Mouse (Mus musculus): Measurements from ENCODE around the gene Fam219b. TPM values are rescaled to one million over a fixed set of nuclear protein-coding genes. Genes with fewer than 3 reads are reported as not detected.

The Fam219b gene
- polyA plus RNA-seq, 1 experiment from 2014 or later = 16.0 TPM

DNA sequence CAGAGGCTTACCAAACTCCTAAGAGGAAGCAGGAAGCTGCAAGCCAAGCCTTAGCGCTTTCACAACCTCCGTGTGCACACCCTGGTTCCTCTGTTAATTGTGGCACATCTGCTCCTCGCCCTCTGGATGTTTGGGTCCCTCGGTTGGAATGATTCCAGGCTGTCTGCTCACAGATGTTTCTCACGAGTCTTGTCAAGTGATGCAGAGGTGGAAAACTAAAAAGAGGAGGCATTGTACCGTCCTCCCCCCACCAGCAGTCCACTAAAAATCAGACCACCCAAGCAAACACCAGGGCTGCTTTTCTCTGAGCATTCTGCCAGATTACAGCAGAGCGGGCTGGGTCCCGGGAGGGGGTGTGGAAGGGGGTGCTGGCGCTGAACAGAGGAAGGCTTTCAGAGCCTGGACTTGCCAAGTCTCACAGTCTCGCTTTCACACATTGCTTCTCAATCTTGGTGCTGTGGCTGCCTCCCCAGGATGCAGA, 28.5 kb downstream of the Fam219b start:
- no peak overlapping the region for H3K27ac ChIP-seq (ENCODE audit: low read depth, low read length)
- H3K9ac ChIP-seq (ENCODE audit: low read length) = no peak overlapping the region

DNA sequence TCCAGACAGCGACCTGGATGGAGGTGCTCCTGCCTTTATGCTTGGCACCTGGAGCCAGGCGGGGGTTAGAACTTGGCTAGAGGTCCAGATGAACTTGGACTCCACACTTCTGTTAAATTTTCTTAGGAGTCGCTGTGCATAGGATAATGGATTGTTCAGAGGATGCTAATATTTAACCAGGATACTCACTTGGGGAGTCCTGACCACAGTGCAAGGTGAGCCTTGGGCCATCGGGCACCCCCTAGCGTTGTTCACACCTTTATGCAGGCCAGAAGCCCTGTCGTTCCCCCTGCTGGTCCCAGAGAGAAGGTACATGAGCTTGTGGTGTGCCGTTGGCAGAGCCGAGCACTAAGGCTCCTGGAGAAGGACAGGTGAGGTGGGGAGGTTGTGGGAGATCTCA, 29.5 kb downstream of the Fam219b start:
- Histone ChIP-seq H3K4me2 (no peak overlapping the region), H3K9me3 (ENCODE audit: control insufficient read depth, low read length) (no peaks in the 10 kb centered on the region), H3K9ac (ENCODE audit: low read length) (no peak overlapping the region), H3K27ac (ENCODE audit: low read depth, low read length) (no peak overlapping the region), H3K27me3 (ENCODE audit: control insufficient read depth, insufficient read depth, low read length) (no peaks in the 10 kb centered on the region), H3K4me3 (ENCODE audit: low read depth, low read length) (no peak overlapping the region), H3K4me1 (ENCODE audit: control insufficient read depth, insufficient read depth, low read length) (peaks cover 2% of the 10 kb centered on the region), H3K36me3 (ENCODE audit: control insufficient read depth, insufficient read depth, low read length) (peaks cover 8% of the 10 kb centered on the region; the same call in 1 of the 2 replicates)
- WGBS = 58% methylated on average over 8 of the region's 8 CpGs
- ATAC-seq (ENCODE audit: low FRiP score) (no peak), DNase-seq (ENCODE audit: low spot score, missing footprints) (no peak)

More for the DNA sequence above, 28.5 kb downstream of the Fam219b start:
- no peak for DNase-seq (ENCODE audit: low spot score, missing footprints)
- Histone ChIP-seq H3K4me3 (ENCODE audit: low read depth, low read length) (no peak overlapping the region), H3K27me3 (ENCODE audit: control insufficient read depth, insufficient read depth, low read length) (no peaks in the 10 kb centered on the region), H3K4me2 (no peak overlapping the region), H3K9me3 (ENCODE audit: control insufficient read depth, low read length) (no peaks in the 10 kb centered on the region), H3K36me3 (ENCODE audit: control insufficient read depth, insufficient read depth, low read length) (peaks cover 8% of the 10 kb centered on the region; the same call in 1 of the 2 replicates), H3K4me1 (ENCODE audit: control insufficient read depth, insufficient read depth, low read length) (peaks cover 8% of the 10 kb centered on the region)
- no peak for ATAC-seq (ENCODE audit: low FRiP score)
- WGBS = 70% methylated on average over 10 of the region's 10 CpGs

DNA sequence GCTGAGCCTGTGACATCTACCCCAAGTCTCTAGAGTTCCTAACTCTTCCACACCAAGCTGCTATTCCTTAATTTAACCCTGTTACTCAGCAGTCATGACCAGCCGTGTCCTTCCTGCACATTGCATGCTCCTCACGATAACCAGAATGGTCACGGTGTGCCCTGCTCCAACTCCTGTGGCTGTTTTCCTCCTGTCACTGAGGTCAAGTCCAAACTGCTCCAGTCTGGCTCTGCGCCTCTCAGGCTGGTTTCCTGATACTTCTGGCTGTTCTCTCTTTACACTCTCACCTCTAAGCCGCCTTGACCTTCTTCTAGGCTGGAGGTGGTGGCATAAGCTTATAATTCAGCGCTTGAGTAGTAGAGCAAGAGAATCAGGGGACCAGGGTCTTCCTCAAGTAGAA, 31.2 kb downstream of the Fam219b start:
- Histone ChIP-seq H3K9me3 (ENCODE audit: control insufficient read depth, low read length) (no peaks in the 10 kb centered on the region), H3K4me2 (no peak overlapping the region), H3K9ac (ENCODE audit: low read length) (no peak overlapping the region), H3K27me3 (ENCODE audit: control insufficient read depth, insufficient read depth, low read length) (no peaks in the 10 kb centered on the region), H3K4me3 (ENCODE audit: low read depth, low read length) (no peak overlapping the region), H3K4me1 (ENCODE audit: control insufficient read depth, insufficient read depth, low read length) (no peaks in the 10 kb centered on the region), H3K27ac (ENCODE audit: low read depth, low read length) (no peak overlapping the region), H3K36me3 (ENCODE audit: control insufficient read depth, insufficient read depth, low read length) (peaks cover 8% of the 10 kb centered on the region; the same call in 1 of the 2 replicates)
- ATAC-seq (ENCODE audit: low FRiP score) (no peak), DNase-seq (ENCODE audit: low spot score, missing footprints) (no peak)
- WGBS = 94% methylated on average over 6 of the region's 6 CpGs

DNA sequence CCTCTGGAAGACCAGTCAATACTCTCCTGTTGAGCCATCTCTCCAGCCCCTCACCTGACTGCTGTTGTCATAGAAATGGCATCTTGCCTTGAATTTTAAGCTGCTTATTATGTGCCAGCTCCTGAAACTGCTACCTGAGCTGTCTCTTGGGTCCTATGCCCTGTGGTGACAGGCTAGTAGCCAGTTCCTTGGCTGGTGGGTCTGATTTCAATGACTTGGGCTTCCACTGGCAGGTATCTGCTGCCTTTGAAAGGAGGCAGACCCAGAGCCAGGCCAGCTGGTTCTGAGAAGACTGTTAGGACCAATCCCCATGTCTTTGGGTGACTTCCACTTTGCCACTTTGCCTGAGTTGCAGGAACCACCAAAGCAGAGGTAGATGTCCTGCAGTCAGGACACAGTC, 37.1 kb downstream of the Fam219b start:
- peaks cover 10% of the 10 kb centered on the region; the same call in 1 of the 2 replicates for H3K36me3 ChIP-seq (ENCODE audit: control insufficient read depth, insufficient read depth, low read length)
- ATAC-seq (ENCODE audit: low FRiP score) = no peak

DNA sequence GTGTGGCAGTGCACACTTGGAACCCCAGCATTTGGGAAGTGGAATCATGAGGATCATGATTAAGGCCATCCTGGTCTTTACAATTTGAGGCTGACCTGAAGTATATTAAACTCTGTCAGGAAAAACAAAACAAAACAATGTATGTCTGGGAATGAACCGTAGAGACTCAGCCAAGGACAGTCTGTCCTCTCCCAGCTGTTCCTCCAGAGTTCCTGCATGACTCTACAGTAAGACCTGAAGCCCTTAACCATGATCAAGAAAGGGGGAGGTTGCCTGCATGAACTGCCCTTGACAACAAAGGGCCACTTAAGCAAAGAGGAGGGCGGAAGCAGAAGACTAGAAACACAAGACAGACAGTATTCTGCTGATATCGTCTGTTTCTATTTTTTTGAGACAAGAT, 38.2 kb downstream of the Fam219b start:
- peaks cover 9% of the 10 kb centered on the region; the same call in 1 of the 2 replicates for H3K36me3 ChIP-seq (ENCODE audit: control insufficient read depth, insufficient read depth, low read length)
- no peaks in the 10 kb centered on the region for H3K4me1 ChIP-seq (ENCODE audit: control insufficient read depth, insufficient read depth, low read length)
- WGBS = 84% methylated on average over 3 of the region's 3 CpGs
- no peak overlapping the region for H3K4me2 ChIP-seq
- H3K9me3 ChIP-seq (ENCODE audit: control insufficient read depth, low read length) = no peaks in the 10 kb centered on the region
- no peak overlapping the region for H3K27ac ChIP-seq (ENCODE audit: low read depth, low read length)
- no peaks in the 10 kb centered on the region for H3K27me3 ChIP-seq (ENCODE audit: control insufficient read depth, insufficient read depth, low read length)
- no peak overlapping the region for H3K9ac ChIP-seq (ENCODE audit: low read length)
- H3K4me3 ChIP-seq (ENCODE audit: low read depth, low read length) = no peak overlapping the region
- ATAC-seq (ENCODE audit: low FRiP score) = no peak
- DNase-seq (ENCODE audit: low spot score, missing footprints) = no peak

More for the DNA sequence above, 37.1 kb downstream of the Fam219b start:
- no peaks in the 10 kb centered on the region for H3K27me3 ChIP-seq (ENCODE audit: control insufficient read depth, insufficient read depth, low read length)
- no peak overlapping the region for H3K27ac ChIP-seq (ENCODE audit: low read depth, low read length)
- H3K9ac ChIP-seq (ENCODE audit: low read length) = no peak overlapping the region
- no peak overlapping the region for H3K4me3 ChIP-seq (ENCODE audit: low read depth, low read length)
- DNase-seq (ENCODE audit: low spot score, missing footprints) = no peak
- no peaks in the 10 kb centered on the region for H3K9me3 ChIP-seq (ENCODE audit: control insufficient read depth, low read length)
- no peaks in the 10 kb centered on the region for H3K4me1 ChIP-seq (ENCODE audit: control insufficient read depth, insufficient read depth, low read length)
- H3K4me2 ChIP-seq = no peak overlapping the region

DNA sequence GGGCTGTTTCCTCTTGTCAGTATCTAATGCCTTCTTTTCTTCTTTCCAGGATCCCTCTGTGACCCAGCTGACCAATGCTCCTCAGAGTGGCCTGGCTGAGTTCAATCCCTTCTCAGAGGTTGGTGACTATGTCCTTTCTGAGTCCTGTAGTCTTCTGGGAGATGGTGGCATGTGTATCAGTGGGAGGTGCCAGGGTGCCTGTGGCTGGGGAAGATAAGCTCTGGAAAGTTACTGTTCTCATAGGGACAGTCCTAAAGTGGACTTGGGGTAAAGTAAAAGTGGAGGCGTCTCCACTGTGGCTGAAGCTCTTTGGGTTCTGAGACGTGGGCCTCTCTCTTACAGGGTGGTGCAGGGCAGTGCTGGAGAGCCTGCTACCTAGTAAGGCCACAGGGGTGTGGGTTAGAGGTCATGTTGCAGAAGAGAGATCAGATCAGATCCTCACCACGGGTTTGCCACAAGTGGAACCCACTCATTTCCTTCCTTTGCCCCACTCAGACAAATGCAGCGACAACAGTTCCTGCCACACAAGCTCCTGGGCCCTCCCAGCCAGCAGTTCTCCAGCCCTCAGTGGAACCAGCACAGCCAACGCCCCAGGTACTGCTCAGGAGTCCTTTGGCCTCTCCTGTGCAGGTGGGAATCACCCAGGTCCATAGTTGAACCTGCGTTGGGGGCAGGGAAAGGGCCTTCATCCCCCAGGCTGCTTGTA, 40.0 kb downstream of the Fam219b start:
- H3K9ac ChIP-seq (ENCODE audit: low read length) = no peak overlapping the region
- 86% methylated on average over 6 of the region's 6 CpGs for WGBS
- H3K9me3 ChIP-seq (ENCODE audit: control insufficient read depth, low read length) = no peaks in the 10 kb centered on the region
- no peak overlapping the region for H3K27ac ChIP-seq (ENCODE audit: low read depth, low read length)
- DNase-seq (ENCODE audit: low spot score, missing footprints) (no peak), ATAC-seq (ENCODE audit: low FRiP score) (no peak)
- no peaks in the 10 kb centered on the region for H3K27me3 ChIP-seq (ENCODE audit: control insufficient read depth, insufficient read depth, low read length)
- H3K4me3 ChIP-seq (ENCODE audit: low read depth, low read length) = no peak overlapping the region
- H3K4me2 ChIP-seq = no peak overlapping the region
- no peaks in the 10 kb centered on the region for H3K4me1 ChIP-seq (ENCODE audit: control insufficient read depth, insufficient read depth, low read length)
- peaks cover 15% of the 10 kb centered on the region; the same call in 1 of the 2 replicates for H3K36me3 ChIP-seq (ENCODE audit: control insufficient read depth, insufficient read depth, low read length)

DNA sequence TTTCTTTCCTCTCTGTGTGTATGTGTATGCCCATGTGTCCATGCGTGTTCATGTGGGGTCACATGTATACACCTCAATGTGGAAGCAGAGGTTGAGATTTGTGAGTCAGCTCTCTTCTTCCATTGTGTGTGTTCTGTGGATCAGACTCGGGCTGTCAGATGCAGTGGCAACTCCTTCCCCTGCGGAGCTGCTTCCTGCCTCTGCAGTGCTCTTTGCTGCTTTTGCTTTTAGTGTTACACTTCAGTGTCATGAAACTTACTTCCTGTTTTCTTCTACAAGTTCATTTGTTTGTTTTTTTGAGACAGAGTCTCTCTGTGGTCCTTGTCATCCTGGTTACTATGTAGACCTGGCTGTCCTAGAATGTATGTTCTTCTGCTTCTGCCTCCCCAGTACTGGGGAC, 47.7 kb downstream of the Fam219b start:
- Histone ChIP-seq H3K4me3 (ENCODE audit: low read depth, low read length) (no peak overlapping the region), H3K4me1 (ENCODE audit: control insufficient read depth, insufficient read depth, low read length) (peaks cover 7% of the 10 kb centered on the region), H3K9me3 (ENCODE audit: control insufficient read depth, low read length) (no peaks in the 10 kb centered on the region), H3K36me3 (ENCODE audit: control insufficient read depth, insufficient read depth, low read length) (peaks cover 16% of the 10 kb centered on the region), H3K27me3 (ENCODE audit: control insufficient read depth, insufficient read depth, low read length) (no peaks in the 10 kb centered on the region), H3K9ac (ENCODE audit: low read length) (no peak overlapping the region), H3K27ac (ENCODE audit: low read depth, low read length) (no peak overlapping the region), H3K4me2 (no peak overlapping the region)
- ATAC-seq (ENCODE audit: low FRiP score) = no peak
- no peak for DNase-seq (ENCODE audit: low spot score, missing footprints)
- 88% methylated on average over 3 of the region's 3 CpGs for WGBS

DNA sequence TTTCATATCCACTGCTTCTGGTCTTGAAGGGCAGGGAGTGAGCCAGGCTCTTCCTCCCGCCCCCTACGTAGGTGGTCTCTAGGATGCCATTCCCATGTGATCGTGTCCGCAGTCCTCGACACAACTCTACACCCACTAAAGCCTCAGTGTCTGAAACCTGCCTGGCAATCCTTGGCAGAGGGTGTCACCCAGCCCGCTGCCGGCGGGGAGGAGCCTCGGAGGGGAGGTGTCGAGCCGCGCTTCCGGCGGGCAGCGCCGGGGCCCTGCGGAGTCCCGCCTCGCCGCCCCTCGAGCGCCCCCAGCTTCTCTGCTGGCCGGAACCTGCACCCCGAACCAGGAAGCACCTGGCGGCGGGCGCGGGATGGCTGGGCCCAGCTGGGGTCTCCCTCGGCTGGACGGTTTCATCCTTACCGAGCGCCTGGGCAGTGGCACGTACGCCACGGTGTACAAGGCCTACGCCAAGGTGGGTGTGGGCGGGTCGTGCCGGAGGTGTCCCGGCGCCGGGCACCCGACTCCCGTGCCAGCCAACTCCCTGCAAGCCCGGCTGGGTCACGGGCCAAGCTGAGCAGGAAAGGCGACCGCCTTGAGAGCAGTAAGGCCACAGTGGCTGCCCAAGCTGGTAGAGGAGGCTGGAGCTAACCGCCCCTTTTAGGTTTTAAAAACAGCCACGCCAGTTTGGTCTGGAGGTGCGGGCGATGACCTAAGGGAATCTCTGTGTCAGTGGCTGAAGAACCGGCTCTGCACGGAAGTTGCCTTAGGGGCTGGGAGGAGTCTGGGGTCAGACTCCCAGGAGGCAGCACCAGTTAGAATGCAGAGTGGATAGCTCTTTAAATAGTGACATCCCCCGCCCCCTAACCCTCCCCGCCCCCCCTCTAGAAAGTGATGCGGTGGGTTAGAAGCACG, 52.1 kb downstream of the Fam219b start, which contains the start of gene Ulk3:
Gene Ulk3 (plus strand): TSS at position 229 of the 903 bp plus-strand sequence.
- under 1% methylated on average over 58 of the region's 58 CpGs for WGBS
- Histone ChIP-seq H3K27me3 (ENCODE audit: control insufficient read depth, insufficient read depth, low read length) (no peaks in the 10 kb centered on the region), H3K9ac (ENCODE audit: low read length) (peak within 1 kb of the TSS; percentile 68), H3K36me3 (ENCODE audit: control insufficient read depth, insufficient read depth, low read length) (peaks cover 3% of the 10 kb centered on the region), H3K9me3 (ENCODE audit: control insufficient read depth, low read length) (no peaks in the 10 kb centered on the region), H3K4me1 (ENCODE audit: control insufficient read depth, insufficient read depth, low read length) (peaks cover 11% of the 10 kb centered on the region), H3K4me2 (peak within 1 kb of the TSS; percentile 96), H3K27ac (ENCODE audit: low read depth, low read length) (peak within 1 kb of the TSS; percentile 47; the same call in 1 of the 2 replicates), H3K4me3 (ENCODE audit: low read depth, low read length) (peak within 1 kb of the TSS; percentile 61)
- ATAC-seq (ENCODE audit: low FRiP score) (peak; percentile 80), DNase-seq (ENCODE audit: low spot score, missing footprints) (peak; percentile 94)

DNA sequence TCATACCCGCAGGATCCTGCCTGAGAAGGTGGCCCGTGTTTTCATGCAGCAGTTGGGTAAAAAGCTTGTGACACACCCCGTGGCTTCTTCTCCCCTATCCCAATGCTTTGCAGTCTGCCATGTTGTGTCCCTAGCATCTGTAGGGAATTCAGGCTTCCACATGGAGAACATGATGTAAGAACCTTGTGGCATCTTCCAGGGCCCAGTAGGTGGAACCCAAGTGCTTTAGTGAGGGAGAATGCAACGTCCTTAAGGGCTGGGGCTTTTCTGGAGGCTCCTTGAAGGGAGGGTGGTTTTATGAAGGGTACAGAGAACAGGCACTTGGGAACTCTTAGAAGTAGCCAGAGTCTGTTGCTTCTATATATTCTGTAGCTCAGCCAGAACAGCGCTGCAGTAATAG, 53.4 kb downstream of the Fam219b start:
- H3K4me3 ChIP-seq (ENCODE audit: low read depth, low read length) = no peak overlapping the region
- H3K9ac ChIP-seq (ENCODE audit: low read length) = no peak overlapping the region
- peaks cover 3% of the 10 kb centered on the region for H3K36me3 ChIP-seq (ENCODE audit: control insufficient read depth, insufficient read depth, low read length)
- H3K9me3 ChIP-seq (ENCODE audit: control insufficient read depth, low read length) = no peaks in the 10 kb centered on the region
- no peak overlapping the region for H3K4me2 ChIP-seq
- no peak overlapping the region for H3K27ac ChIP-seq (ENCODE audit: low read depth, low read length)
- peaks cover 11% of the 10 kb centered on the region for H3K4me1 ChIP-seq (ENCODE audit: control insufficient read depth, insufficient read depth, low read length)
- DNase-seq (ENCODE audit: low spot score, missing footprints) = no peak
- no peak for ATAC-seq (ENCODE audit: low FRiP score)
- H3K27me3 ChIP-seq (ENCODE audit: control insufficient read depth, insufficient read depth, low read length) = no peaks in the 10 kb centered on the region
- 37% methylated on average over 5 of the region's 5 CpGs for WGBS

Measured in midbrain, embryonic 11.5 days (tissue).